Mouse (Mus musculus) lung, postnatal 0 days (tissue): ENCODE results near the gene Tnfaip8l2. TPM values are rescaled to one million over a fixed set of nuclear protein-coding genes. Genes with fewer than 3 reads are reported as not detected.
"Not testable (repeated sequence)": the region's sequence is repeated elsewhere in the genome, so short reads cannot be mapped to it uniquely, and the experiment has no call there.

Experiments used
- ATAC-seq: fragments of 200-750 bp; cut with Nextera tagmentation; 2 replicates; pipeline ENCODE4 v1.8.0; 2017; ENCODE audit warnings: moderate library complexity
- DNase-seq: peaks from one replicate; pipeline ENCODE4 v3.0.0-alpha.2; 2016; ENCODE audit warnings: low spot score
- H3K27ac ChIP-seq: fragments of 300-500 bp; sonication (generic); 2 replicates; pipeline ENCODE4 v1.5.1; 2014; ENCODE audit warnings: antibody characterized with exemption, mild to moderate bottlenecking, low read length, mixed read lengths
- H3K27me3 ChIP-seq: fragments of 300-500 bp; sonication (generic); replicated peaks from 2 replicates; pipeline ENCODE4 v1.6.1; 2014; ENCODE audit warnings: low read length, mixed read lengths; ENCODE audit not compliant: insufficient read depth
- H3K36me3 ChIP-seq: fragments of 300-500 bp; sonication (generic); 2 replicates; pipeline ENCODE4 v1.6.1; 2014; ENCODE audit warnings: low read length, mixed read lengths; ENCODE audit not compliant: insufficient read depth
- H3K4me1 ChIP-seq: fragments of 300-500 bp; sonication (generic); 2 replicates; pipeline ENCODE4 v1.6.1; 2014; ENCODE audit warnings: antibody characterized with exemption, low read depth, low read length, mixed read lengths; ENCODE audit not compliant: insufficient read depth
- H3K4me2 ChIP-seq: fragments of 300-500 bp; sonication (generic); replicated peaks from 2 replicates; pipeline ENCODE4 v1.6.1; 2014; ENCODE audit warnings: low read depth, mild to moderate bottlenecking, low read length, moderate library complexity, mixed read lengths
- H3K4me3 ChIP-seq: fragments of 300-500 bp; sonication (generic); 2 replicates; pipeline ENCODE4 v1.5.1; 2014; ENCODE audit warnings: low read depth, low read length
- H3K9ac ChIP-seq: fragments of 300-500 bp; sonication (generic); replicated peaks from 2 replicates; pipeline ENCODE4 v1.6.1; 2014; ENCODE audit warnings: low read depth, mild to moderate bottlenecking
- H3K9me3 ChIP-seq: fragments of 300-500 bp; sonication (generic); 2 replicates; pipeline ENCODE4 v1.6.1; 2016; ENCODE audit warnings: low read length, mixed read lengths
- CTCF ChIP-seq: IDR thresholded peaks from 2 replicates; pipeline ENCODE4 v1.5.1; 2016; ENCODE audit warnings: antibody characterized with exemption, mild to moderate bottlenecking
- EP300 ChIP-seq: IDR thresholded peaks from 2 replicates; pipeline ENCODE4 v1.6.1; 2016; ENCODE audit warnings: antibody characterized with exemption, mild to moderate bottlenecking, control low read depth
- WGBS: fragments of 180-500 bp; shearing (Covaris S2); extraction: QIAGEN DNeasy Blood & Tissue Kit; methylation state at CpG from one replicate; pipeline ENCODE4 v1.1.7; 2014; 5-methylcytosine and 5-hydroxymethylcytosine counted together
- polyA plus RNA-seq: library from polyadenylated mRNA; unstranded; fragments of >200 nt; fragmentation: Nextera tagmentation; extraction: Ambion mirVana; gene quantifications from 2 replicates; pipeline ENCODE4 v1.2.1, GENCODE M21; 2015

Tnfaip8l2 gene
- polyA plus RNA-seq, 1 experiment from 2014 or later = 9.7 TPM

- Histone ChIP-seq H3K27ac (no peak overlapping the region), H3K36me3 (no peaks in the 10 kb centered on the region), H3K9me3 (no peaks in the 10 kb centered on the region), H3K9ac (no peak overlapping the region), H3K4me1 (peaks cover 7% of the 10 kb centered on the region; the same call in 1 of the 2 replicates), H3K4me3 (peak overlapping the region; percentile 28; the same call in 1 of the 2 replicates), H3K27me3 (no peaks in the 10 kb centered on the region), H3K4me2 (peak overlapping the region; percentile 50)
- peak; percentile 41 for DNase-seq
- WGBS = 68% methylated on average over 7 of the region's 7 CpGs
- ATAC-seq = no peak
- no peak for TF ChIP-seq EP300
- no peak for TF ChIP-seq CTCF
Measured at GRCm38 (mm10) chr3:95135433-95136052, 6.6 kb downstream of the Tnfaip8l2 start.

GRCm38 (mm10) chr3:95135023-95135422, 7.1 kb downstream of the Tnfaip8l2 start:
- Histone ChIP-seq H3K9me3 (no peaks in the 10 kb centered on the region), H3K4me3 (peak overlapping the region; percentile 28), H3K4me2 (peak overlapping the region; percentile 50), H3K4me1 (peaks cover 7% of the 10 kb centered on the region; the same call in 1 of the 2 replicates), H3K27ac (0 out of 2 replicates have a peak overlapping the region, but pooled peaks have one; percentile 20), H3K36me3 (no peaks in the 10 kb centered on the region), H3K27me3 (no peaks in the 10 kb centered on the region), H3K9ac (no peak overlapping the region)
- peak; percentile 83 for DNase-seq
- peak; percentile 19; the same call in 1 of the 2 replicates for ATAC-seq
- WGBS = 17% methylated on average over 6 of the region's 6 CpGs
- TF ChIP-seq EP300 (no peak), CTCF (no peak)

- H3K4me2 ChIP-seq, H3K27me3 ChIP-seq, H3K36me3 ChIP-seq, H3K9me3 ChIP-seq, H3K9ac ChIP-seq, H3K27ac ChIP-seq, H3K4me1 ChIP-seq, DNase-seq: not testable (repeated sequence)
- ATAC-seq = peak; percentile 45
- H3K4me3 ChIP-seq = peak overlapping the region; percentile 60; the same call in 1 of the 2 replicates
- WGBS = no CpG with 5 or more reads among the region's 12 CpGs
Measured at GRCm38 (mm10) chr3:95134133-95134532, 8.0 kb downstream of the Tnfaip8l2 start.

- peak; percentile 96 for ATAC-seq
- peak within 1 kb of the TSS; percentile 85 for H3K4me2 ChIP-seq
- H3K36me3 ChIP-seq = 0 out of 2 replicates have a peak, but pooled peaks cover 6% of the 10 kb centered on the region
- WGBS = 0% methylated on average over 20 of the region's 20 CpGs
- peaks cover 7% of the 10 kb centered on the region; the same call in 1 of the 2 replicates for H3K4me1 ChIP-seq
- no peaks in the 10 kb centered on the region for H3K27me3 ChIP-seq
- H3K9me3 ChIP-seq = no peaks in the 10 kb centered on the region
- peak within 1 kb of the TSS; percentile 60 for H3K4me3 ChIP-seq
- H3K9ac ChIP-seq = peak within 1 kb of the TSS; percentile 71
- H3K27ac ChIP-seq = peak within 1 kb of the TSS; percentile 74
- peak; percentile 98 for DNase-seq
- peak; percentile 60; the same call in 1 of the 2 replicates for TF ChIP-seq EP300
- TF ChIP-seq CTCF = peak; percentile 21; the same call in 1 of the 2 replicates
Measured at GRCm38 (mm10) chr3:95133680-95134101, 8.5 kb downstream of the Tnfaip8l2 start, which contains the start of the genes Scnm1 and Lysmd1. Scnm1 (minus strand) TSS chr3:95134011. Lysmd1 (plus strand) TSS chr3:95134088.

GRCm38 (mm10) chr3:95133176-95133575, 9.0 kb downstream of the Tnfaip8l2 start:
- H3K9me3 ChIP-seq = no peaks in the 10 kb centered on the region
- TF ChIP-seq EP300 = no peak
- peak overlapping the region; percentile 71 for H3K9ac ChIP-seq
- H3K27ac ChIP-seq = peak overlapping the region; percentile 74; the same call in 1 of the 2 replicates
- H3K27me3 ChIP-seq = no peaks in the 10 kb centered on the region
- ATAC-seq (no peak; the same call in 1 of the 2 replicates), DNase-seq (no peak)
- H3K4me2 ChIP-seq = peak overlapping the region; percentile 85
- H3K4me1 ChIP-seq = peaks cover 7% of the 10 kb centered on the region; the same call in 1 of the 2 replicates
- 49% methylated on average over 11 of the region's 11 CpGs for WGBS
- H3K4me3 ChIP-seq = peak overlapping the region; percentile 60
- 0 out of 2 replicates have a peak, but pooled peaks cover 6% of the 10 kb centered on the region for H3K36me3 ChIP-seq

GRCm38 (mm10) chr3:95132389-95132788, 9.8 kb downstream of the Tnfaip8l2 start:
- not testable (repeated sequence) for H3K27ac ChIP-seq, H3K4me3 ChIP-seq, ATAC-seq, H3K9me3 ChIP-seq, H3K4me2 ChIP-seq, H3K4me1 ChIP-seq, H3K9ac ChIP-seq, H3K36me3 ChIP-seq, DNase-seq, H3K27me3 ChIP-seq
- TF ChIP-seq CTCF (peak; percentile 38; the same call in 1 of the 2 replicates), EP300 (0 out of 2 replicates have a peak, but pooled peaks have one; percentile 10)
- 83% methylated on average over 2 of the region's 2 CpGs for WGBS
